Mouse (Mus musculus) hematopoietic stem cell, adult 5-6 weeks (primary cell): ENCODE measurements around the gene Acp6. TPM values are rescaled to one million over a fixed set of nuclear protein-coding genes. Genes with fewer than 3 reads are reported as not detected.

Source experiments
- total RNA-seq: library from RNA; stranded (forward); fragments of 172-1452, 232-1000 nt; gene quantifications from 2 replicates; pipeline ENCODE4 v1.2.3, GENCODE M21; 2017

Acp6 gene
- total RNA-seq, 1 experiment from 2014 or later, result 37.9 TPM

Other genes starting within 250 kb of the Acp6 start
- gene Gja8, start 232.8 kb upstream of the Acp6 start, total RNA-seq, result not detected in 2 replicates
- 10.8 and 15.1 TPM in 2 replicates for gene Bcl9, start 139.1 kb downstream of the Acp6 start, total RNA-seq